Mouse (Mus musculus) testis, postnatal 14 days (tissue): ENCODE measurements at regions not wholly inside any gene's neighbourhood (a gene's known extent, or its start where the extent isn't known, plus 50 kb on each side); places are given as distances from the start of the nearest gene placed in this dataset.

Experiments used
- DNase-seq: peaks from one replicate; pipeline ENCODE4 v3.0.0; 2021; ENCODE audit warnings: low spot score

DNA sequence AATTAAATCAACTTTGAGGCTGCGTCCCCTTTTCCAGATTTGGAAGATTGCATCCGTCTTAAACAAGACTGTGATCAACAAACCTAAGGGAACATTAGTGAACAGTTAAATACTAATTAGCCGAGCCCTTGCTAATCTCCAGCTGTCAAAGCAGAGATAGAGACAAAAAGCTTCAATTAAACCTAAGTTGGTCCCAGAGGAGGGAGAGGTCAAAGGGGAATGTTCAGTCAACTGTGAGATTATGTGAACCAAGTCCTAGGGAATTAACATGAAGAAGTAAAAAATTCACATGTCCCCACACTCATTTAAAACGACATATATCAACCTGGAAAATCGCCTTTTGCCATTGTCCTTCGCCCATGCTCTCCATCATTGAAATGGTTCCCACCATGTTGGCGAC lies 59.7 kb upstream of the Tbx20 start:
- DNase-seq, result no peak

DNA sequence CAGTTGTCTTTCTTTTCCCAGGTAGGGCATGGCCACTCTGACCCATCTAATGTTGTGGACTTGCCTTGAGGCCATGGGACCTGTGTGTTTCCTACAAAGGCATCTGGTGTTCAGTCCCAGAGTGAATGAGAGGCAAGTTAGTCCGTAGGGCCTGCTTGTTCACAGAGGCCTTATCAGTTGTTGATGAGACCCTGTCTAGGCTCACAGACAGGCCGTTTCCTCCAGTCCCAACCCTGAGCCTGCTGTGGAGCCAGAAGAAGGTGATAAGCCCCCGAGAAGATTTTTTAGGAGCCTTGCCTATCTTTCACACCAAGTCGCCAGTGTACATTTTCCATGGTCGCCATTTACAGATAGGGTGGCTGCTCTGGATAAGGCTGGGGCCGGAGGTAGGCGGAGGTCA lies 74.1 kb upstream of the Tbx20 start:
- DNase-seq, result no peak

DNA sequence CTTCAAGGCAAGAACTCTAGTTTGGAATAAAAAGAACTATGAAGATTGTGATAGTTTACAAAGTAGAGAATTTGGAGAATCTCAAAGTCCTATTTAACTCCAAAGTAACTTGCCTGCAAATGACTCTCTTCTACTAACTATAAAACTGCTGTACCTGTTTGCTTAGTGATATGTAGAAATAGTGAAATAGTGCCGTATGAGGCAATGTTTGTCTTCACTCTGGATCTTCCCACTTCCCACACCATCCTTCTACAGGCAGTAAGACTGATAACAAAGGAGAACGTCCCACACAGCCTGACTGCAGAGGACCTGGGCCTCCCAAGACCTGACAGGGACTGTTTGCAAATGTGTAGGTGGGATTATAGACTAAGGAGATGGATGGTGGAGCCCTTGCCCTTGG lies 85.4 kb upstream of the Tbx20 start:
- no peak for DNase-seq

DNA sequence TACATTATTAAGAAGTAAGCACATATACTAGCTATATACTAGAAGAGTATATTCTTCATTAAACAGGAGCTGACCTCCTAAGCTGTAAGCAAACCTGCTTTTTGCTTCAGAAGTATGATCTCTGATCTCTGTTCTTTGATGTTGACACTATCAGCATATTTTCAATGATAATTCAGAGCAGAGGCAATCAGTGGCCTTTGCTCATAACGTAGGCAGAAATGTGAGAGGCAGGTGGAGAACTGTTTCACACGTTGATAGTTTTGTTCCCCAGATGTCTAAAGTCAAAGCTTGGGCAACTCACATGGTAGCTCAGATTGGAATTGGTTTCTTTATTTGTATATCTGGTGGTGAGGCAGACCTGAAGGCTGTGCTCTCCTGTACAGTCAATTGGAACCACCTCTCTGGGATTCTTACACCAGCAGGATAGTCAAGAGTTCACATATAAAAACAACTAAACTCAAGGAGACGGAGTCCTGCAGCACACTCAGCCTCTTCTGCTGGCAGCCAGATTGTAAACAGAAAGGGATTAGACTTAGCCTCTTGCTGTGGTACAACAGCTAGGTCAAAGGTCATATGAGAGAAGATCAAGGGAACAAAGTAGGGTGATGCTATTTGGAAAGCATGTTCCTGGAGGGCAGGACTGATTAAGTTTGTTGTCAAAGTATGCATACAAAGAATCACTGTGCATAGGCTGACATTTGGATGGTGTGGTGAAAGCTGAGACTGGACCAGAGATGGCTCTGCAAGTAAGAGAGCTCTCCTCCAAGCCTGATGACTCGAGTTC lies 92.5 kb upstream of the Tbx20 start:
- DNase-seq, result no peak

DNA sequence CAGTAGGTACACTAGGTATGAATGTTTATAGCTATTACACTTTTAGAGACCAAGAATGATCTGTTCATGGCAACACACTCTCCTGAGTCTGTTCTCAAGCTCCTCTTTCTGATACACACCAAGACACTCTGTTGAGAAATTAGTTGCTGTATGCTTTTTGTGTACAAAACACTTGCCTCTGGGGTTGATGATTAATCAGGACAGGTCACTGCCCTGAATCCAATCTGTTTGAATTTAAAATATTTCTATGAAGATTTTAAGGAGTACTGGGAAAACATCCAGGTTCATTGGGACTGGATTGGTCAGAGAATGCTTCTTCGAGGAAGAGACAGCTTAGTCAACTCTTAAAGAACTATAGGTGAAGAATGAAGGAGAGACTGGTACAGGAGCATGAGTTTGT lies 94.6 kb upstream of the Tbx20 start:
- no peak for DNase-seq

DNA sequence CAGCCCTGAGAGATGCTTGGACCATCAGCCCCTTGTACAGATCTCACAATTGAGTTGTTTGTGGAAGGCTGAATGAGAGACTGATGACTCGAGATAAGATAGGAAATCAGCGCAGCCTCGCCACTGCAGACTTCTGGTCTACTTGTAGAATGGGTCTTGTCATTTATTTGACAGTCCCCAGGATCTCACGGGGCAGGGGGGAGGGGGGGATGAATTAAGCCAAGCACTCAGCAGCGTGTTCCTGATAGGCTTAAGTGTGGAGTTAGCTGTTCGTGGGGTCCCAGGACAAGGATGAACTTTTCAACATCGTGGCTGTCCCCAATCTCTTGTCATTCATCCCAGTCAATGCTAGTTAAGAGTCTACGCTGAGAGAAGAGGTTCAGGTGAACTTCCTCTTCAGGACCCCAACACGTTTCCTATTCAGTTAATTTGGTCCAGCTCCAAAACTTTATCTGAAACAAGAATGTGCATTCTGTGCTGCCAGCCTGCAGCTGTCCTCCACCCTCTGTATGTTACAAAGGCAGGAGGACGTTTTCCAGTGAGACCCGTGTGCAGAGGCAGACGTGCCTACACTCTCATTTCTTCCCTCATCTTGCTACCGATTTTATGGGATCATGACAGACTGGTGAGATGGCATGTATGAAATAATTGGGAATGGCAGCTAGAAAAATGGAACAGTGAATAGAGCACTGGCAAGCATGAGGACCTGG lies 100.5 kb upstream of the Tbx20 start:
- no peak for DNase-seq

DNA sequence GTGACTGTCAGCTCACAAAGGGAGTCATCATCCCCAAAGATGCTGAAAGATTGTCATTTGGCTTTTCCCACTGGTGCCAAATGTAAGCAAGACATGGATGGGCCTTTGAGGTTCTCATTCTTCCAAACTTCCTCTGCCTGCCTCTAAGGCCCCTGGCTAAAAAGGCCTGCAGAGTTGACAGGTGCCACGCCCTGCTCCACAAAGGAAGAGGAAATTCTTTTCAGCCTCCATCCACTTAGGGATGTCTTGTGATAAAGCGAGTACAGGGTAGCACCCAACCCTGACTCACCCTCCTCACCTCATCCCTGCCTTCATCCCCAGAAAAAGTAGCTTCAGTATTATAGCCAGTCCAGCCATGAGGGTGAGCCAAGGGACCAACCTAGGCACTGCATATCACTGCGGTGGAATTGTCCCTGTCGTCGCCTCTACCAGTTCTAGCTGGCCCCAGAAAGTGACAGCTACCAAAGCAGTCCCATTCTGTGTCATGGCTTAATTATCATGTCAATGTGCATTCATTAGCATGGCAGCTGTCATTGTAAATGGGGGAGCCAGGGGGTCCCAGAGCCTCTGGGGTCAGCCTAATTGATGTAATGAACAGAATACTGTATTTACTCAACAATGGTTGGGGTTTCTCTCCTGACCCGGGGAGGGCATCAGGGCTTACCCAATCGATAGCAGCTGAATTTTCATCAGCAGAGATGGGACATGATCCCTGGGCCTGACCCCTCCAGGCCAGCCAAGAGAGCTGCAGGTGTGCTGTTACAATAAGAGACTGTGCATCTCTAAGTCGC lies 104.5 kb upstream of the Tbx20 start:
- no peak for DNase-seq

DNA sequence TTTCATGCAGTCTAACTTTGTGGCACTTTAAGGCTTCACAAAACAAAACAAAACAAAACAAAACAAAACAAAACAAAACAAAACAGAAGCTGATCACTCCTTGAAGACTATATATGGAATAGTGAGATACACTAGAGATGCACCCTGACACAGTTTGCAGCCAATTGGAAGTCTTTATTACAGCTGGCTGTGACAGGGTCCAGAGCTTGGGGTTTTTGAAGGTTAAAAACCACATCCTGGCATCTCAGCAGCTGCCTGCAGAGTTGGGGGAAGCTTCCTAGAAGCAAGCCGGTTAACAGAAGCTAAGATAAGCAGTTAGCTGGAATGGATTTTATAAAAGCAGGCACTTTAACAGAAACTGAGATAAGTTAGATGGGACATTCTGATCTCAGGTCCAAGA lies 105.6 kb upstream of the Tbx20 start:
- no peak for DNase-seq

DNA sequence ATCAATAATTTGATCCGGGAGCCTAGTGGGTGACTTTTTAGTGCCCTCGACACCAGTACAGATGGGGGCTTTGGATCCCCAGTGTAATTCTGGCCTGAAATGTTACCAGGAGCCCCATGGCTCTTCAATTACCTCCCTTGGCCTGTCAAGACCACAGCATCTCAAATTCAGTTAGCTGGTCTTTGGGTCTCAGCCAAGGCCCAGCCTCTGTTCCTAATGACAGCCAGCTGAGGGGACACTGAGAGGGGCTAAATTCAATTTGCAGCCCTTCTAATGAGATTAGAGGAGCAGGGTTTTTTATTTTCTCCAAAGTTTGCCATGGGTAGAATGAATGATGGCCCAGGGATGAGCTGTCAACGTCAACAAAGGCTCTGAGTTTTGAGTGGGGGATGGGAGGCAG lies 109.9 kb upstream of the Tbx20 start:
- DNase-seq, result no peak

DNA sequence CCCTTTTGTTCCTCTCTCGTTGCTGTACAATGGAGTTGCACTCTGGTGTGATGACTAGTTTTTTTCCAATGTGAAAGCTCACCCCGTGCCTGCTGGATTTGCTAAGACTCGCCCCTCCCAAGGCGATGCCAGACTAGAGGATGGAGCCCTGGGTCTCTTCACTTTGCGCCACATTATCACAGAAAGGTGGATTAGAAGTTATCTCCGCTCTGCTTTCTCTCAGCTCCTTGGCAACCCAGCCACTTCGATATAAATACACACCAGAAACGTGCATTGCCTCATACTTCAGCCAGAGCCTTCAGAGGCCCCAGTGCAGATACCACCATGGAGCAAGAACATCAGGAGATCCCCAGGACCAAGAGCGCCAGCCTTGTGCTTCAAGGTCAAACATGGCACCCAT lies 114.2 kb upstream of the Tbx20 start:
- no peak for DNase-seq

DNA sequence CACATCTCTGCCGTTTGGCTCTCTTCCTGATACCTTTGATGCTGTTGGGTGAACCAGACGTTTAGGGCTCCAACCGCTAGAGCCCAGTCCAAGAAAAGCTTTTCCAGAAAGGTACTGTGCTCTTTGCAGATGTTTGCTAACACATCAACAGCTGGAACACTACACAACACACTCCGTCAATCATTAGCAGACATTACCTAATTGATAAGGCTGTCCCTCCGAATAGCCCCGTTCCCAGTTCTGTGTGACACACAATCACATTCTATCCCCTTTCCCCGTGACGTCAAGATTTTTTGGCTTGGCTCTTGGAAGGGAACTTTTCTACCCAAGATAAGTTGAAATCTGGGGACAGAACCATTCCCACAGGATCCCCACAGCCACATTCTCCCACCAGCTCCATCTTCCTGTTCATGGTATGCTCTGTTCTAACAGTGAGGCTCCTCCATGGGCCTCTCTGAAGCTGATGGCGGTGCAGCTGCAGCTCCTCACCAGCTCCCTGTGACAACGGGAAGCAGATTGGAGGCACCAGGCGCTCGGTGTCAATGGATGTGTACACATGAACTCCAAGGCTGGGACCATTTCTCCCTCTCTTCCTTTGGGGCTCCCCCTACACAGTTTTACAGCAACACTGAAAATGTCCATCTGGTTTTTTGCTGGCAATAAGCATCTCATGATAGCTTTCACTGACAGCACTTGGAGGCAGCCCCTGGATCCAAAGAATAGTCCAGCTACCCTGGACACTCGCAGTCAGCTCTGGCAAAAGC lies 122.6 kb upstream of the Tbx20 start:
- no peak for DNase-seq

DNA sequence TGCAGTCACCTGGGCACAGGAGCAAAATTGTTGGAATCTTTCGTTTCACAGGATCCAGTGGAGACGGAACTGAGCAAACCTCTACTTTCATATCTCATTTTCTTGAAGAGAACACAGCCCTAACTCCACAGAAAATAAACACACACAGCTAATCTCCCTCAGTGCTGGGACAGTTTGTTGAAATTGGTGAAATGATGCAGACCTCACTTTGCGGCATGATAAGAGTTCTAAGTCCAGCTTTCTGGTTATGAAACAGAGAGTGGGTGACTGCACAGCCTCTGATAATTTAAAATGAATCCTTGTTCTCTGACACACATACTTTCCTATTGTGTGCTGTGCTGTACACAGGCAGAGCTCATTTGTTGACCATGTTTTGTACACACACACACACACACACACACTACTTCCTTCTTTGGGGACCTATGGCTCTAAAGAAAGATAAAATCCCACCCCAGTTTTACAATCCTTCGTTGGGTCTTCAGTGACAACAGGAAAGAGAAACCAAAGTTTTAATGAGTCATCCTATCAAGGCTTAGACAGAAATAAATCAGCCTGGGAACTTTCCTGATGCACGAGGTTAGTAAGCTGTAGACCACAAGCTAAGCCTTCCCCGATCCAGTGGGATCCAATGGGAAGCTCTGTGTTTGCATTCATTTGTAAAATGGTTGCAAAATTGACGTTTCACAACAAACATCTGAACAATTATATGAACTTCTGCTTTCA lies 125.3 kb upstream of the Tbx20 start:
- DNase-seq, result no peak

DNA sequence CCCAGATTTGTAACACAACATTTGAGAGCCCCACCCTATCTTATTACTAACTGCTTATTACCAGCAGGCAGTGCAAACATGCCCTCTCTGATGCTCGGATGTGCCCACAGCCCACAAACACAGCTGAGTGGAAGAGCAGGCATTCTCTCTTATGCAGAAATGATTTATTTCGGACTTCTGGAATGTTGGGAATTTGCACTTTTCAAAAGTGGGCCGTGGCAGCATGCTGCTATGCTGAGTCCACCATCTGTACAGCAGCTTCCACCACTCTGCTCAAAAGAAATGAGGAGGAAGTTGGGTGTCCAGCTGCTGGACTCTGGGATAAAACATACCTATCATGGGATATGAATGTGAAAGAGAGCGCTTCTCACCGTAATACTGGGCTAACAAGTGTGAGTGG lies 129.6 kb upstream of the Tbx20 start:
- no peak for DNase-seq

DNA sequence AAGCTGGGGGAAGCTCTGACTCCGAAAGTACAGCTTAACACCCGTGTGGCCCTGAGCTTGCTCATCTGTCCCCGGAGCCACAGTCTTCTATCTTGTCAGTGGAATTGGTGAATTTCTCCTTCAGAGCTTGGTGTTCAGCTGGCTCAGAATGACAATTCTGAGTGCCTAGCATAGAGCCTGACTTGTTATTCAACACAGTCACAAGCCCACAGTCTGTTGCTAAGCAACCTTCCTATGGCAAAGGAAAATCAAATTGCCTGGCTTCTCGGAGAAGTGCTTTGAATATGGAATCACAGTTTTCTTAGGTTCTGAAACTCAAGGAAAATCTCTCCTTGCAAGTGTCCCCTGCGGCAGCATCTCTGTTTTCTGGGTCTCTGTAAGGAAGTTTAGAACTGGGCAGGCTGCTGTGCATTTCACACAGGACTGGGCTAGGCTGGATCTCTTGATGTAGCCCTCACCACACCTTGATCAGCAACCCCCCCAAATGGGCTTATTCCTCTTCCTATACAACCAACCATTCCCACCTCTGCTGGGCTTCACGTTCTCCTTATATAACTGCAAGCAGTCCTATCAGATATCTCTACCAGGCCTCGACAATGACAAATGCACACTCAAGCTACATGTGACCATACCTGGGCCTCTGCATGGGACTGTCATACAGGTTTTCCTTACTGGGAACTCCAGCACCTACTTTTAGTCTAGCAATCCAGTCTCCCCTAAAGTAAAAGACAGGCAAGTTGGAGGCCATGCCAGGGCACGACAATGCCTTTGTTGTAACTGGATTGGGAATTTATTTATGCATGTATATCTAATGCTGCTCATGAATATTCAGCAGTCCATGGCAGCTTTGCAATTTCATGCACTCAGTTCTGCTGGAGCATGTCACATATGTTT lies 135.2 kb upstream of the Tbx20 start:
- DNase-seq, result no peak

DNA sequence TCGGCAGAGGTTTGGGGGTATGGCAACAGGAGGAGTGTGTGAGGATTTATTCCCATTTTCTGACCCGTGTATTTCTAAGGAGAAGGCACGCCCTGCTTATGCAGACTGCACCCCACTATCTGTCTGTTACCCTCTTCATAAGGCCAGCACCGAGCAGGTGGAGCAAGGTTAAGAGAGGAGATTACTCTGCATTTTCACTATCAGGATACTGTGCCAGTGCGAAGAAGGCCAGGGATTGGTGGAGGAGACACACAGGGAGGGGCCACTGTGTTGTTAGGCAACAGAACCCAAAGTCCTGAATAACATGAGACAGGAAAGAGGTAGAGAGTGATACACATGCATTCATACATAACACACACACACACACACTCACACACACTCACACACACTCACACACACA lies 136.6 kb upstream of the Tbx20 start:
- DNase-seq, result no peak

DNA sequence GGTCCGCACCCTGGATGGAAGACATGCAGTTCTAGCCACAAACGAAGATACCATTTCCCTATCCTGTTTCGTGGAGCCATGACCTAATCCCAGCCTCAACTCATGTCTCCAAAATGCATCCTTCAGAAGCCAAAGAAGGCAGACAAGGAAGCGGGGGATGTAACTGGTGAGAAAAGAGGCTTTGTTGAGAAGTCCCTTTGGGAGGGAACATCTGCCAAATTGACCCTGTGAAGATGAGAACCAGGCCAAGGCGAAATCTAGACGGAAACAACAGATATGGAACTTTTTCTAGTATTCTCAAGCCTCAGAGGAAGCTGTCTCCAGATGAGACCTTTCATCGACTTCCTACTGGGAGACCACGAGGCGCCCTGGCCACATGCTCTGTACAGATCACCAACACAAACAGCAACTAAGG lies 145.9 kb upstream of the Tbx20 start:
- DNase-seq, result no peak

DNA sequence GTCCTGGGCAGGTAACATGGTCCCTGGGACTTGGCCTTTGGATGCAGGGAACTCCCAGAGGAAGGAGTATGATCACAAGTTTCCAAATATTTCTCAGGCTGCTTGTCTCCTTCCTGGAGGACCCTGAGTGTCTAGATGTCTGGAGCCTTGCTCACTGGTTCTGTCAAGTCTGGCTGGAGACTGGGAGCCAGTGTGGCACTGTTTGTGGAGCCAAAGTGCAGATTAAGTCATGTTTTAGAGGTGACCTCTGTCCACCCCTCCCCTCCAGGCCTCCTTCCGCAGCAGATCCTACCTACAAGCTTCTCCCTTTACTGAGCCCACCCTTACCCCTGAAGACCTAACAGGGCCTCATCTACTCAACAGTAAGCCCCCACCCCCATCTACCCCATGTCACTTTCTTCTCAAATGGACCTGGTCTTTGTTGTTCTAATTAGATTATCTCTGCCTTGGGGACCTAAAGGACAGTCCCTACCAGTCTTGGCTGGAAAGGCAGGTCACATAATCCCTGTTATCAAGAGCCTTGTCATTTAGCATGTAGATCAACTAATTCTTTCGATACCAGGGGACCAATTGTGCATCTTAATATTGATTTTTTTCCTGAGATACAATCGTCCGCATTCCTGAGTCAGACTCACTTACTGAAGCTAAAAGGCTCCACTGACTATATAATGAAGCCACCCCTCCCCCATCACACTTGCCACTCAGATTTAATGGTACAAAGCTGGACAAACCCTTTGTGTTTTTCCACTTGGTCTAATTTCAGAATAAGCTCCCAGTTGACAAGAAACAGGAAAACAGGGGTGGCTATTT lies 148.2 kb upstream of the Tbx20 start:
- DNase-seq, result no peak

DNA sequence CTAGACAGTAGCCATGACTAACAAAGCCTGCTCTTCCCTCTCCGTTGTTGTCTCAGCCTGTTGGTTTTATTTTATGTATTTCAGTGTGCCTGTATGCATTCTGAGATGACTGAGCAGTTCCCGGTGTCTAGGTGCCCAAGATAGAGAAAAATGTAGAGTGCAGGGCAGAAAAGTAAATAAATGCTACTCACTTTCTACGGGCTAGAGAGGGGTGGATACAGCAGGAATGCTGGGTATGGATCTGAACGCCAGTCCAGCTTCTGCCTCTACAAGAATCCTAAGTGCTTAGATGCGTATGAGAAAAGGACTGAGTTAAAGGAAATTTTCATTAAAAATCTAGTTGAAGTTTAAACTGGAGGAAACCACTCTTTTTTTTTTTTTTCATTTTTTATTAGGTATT lies 149.4 kb upstream of the Tbx20 start:
- no peak for DNase-seq

DNA sequence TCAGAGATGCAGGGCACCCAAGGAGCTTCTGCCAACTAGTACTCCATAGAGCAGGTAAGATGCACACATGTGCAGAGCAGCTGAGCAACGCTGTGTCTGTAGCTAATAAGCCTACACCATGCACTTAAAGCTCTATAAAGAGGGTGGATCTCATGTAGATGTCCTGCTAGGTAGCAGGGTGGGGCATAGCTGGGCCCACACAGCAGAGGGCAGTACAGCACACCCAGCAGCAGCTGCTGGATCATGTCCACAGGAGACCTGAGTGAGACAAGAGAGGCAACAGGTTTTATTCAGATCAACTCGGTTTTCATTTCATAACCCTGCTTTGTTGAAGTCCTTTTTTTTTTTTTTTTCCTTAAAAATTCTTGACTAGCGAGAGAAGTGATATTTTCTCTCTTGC lies 151.5 kb upstream of the Gm10181 start:
- no peak for DNase-seq

DNA sequence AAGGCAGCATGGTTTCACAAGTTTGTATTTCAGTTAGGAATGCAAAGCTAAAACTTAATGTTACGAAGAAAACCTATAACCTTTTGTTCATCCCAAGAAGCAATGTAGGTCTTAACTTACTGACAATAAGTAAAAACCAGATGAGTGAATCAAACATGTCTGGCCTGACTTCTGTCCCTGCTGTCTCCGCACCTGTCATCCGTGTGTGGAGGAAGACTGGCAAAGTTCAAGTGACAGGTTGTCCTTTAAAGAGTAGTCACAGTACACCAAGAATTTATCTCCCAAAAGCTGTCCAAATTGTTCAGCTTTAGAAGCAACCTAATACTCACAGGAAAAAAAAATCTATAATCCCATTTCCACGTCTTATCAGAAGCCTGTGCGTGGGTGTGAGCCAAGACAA lies 146.3 kb upstream of the Gm10181 start:
- no peak for DNase-seq
